Mouse (Mus musculus) E14TG2a.4 (cell line): Measurements from ENCODE around the gene Krt5.

ENCODE experiments used
- CTCF ChIP-seq: conservative IDR thresholded peaks from 2 replicates; pipeline ENCODE4 v1.5.1; 2014; ENCODE audit warnings: low read length
- POU5F1 ChIP-seq: IDR thresholded peaks from 2 replicates; pipeline ENCODE4 v1.6.1; 2014; ENCODE audit warnings: low read length, borderline replicate concordance

- TF ChIP-seq CTCF (no peak), POU5F1 (no peak)
These were observed 10.3 kb downstream of the Krt5 start for GRCm38 (mm10) chr15:101702380-101702779.
